Mouse (Mus musculus) heart, embryonic 14.5 days (tissue): ENCODE measurements around the gene Lamb1. TPM values are rescaled to one million over a fixed set of nuclear protein-coding genes. Genes with fewer than 3 reads are reported as not detected.

Experiments
- ATAC-seq: fragments of 200-750 bp; cut with Nextera tagmentation; 2 replicates; pipeline ENCODE4 v1.8.0; 2017; ENCODE audit warnings: low read depth, moderate TSS enrichment; ENCODE audit not compliant: insufficient number of reproducible peaks, insufficient read depth, low FRiP score
- H3K27ac ChIP-seq, 2 experiments: fragments of 200-500 bp in 1 of 2; fragments of 300-500 bp in 1 of 2; sonication (generic) in 1 of 2; replicated peaks in 1 of 2; 2 replicates each; pipeline ENCODE4 v1.5.1; 2012 to 2014; ENCODE audit warnings: low read depth in 2 of 2, low read length in 2 of 2, control low read depth in 1 of 2, mild to moderate bottlenecking in 1 of 2, mixed read lengths in 1 of 2; ENCODE audit not compliant: control insufficient read depth in 1 of 2, insufficient read depth in 1 of 2
- H3K27me3 ChIP-seq: fragments of 300-500 bp; sonication (generic); 2 replicates; pipeline ENCODE4 v1.6.1; 2014; ENCODE audit warnings: mild to moderate bottlenecking, low read length, control low read depth; ENCODE audit not compliant: control insufficient read depth, insufficient read depth
- H3K36me3 ChIP-seq: fragments of 300-500 bp; sonication (generic); 2 replicates; pipeline ENCODE4 v1.6.1; 2014; ENCODE audit warnings: mild to moderate bottlenecking, control low read depth, low read length, mixed read lengths; ENCODE audit not compliant: control insufficient read depth, insufficient read depth
- H3K4me1 ChIP-seq, 2 experiments: fragments of 200-500 bp in 1 of 2; fragments of 300-500 bp in 1 of 2; sonication (generic) in 1 of 2; 2 replicates each; pipeline ENCODE4 v1.6.1; 2012 to 2014; ENCODE audit warnings: low read length in 2 of 2, control low read depth in 1 of 2, mixed read lengths in 1 of 2; ENCODE audit not compliant: control insufficient read depth in 2 of 2, insufficient read depth in 2 of 2
- H3K4me2 ChIP-seq: fragments of 300-500 bp; sonication (generic); 2 replicates; pipeline ENCODE4 v1.6.1; 2014; ENCODE audit warnings: mild to moderate bottlenecking, low read length
- H3K4me3 ChIP-seq, 2 experiments: fragments of 200-500 bp in 1 of 2; fragments of 300-500 bp in 1 of 2; sonication (generic) in 1 of 2; 2 replicates each; pipeline ENCODE4 v1.5.1; 2012 to 2014; ENCODE audit warnings: low read length in 2 of 2, mild to moderate bottlenecking in 2 of 2, control low read depth in 1 of 2, low read depth in 1 of 2, moderate library complexity in 1 of 2; ENCODE audit not compliant: control insufficient read depth in 1 of 2, insufficient read depth in 1 of 2
- H3K9ac ChIP-seq: fragments of 300-500 bp; sonication (generic); 2 replicates; pipeline ENCODE4 v1.6.1; 2014; ENCODE audit warnings: mild to moderate bottlenecking, low read length
- H3K9me3 ChIP-seq: fragments of 300-500 bp; sonication (generic); 2 replicates; pipeline ENCODE4 v1.6.1; 2016; ENCODE audit warnings: low read length, control low read depth; ENCODE audit not compliant: control insufficient read depth
- WGBS: fragments of 180-500 bp; shearing (Covaris S2); extraction: QIAGEN DNeasy Blood & Tissue Kit; methylation state at CpG from one replicate; pipeline ENCODE4 v1.1.7; 2014; 5-methylcytosine and 5-hydroxymethylcytosine counted together
- polyA plus RNA-seq: library from polyadenylated mRNA; unstranded; fragments of >200 nt; fragmentation: Nextera tagmentation; extraction: Ambion mirVana; gene quantifications from 2 replicates; pipeline ENCODE4 v1.2.1, GENCODE M21; 2014

The Lamb1 gene
- polyA plus RNA-seq, 1 experiment from 2014 or later: 96.3 TPM

GRCm38 (mm10) chr12:31300276-31300675 is 35.2 kb downstream of the Lamb1 start:
- ATAC-seq: peak; percentile 24; the same call in 1 of the 2 replicates

GRCm38 (mm10) chr12:31302266-31302665 is 37.2 kb downstream of the Lamb1 start:
- Histone ChIP-seq H3K27me3 (no peaks in the 10 kb centered on the region), H3K4me1 (peaks cover 24 to 35% of the 10 kb centered on the region in 2 experiments), H3K4me3 (no peak overlapping the region), H3K4me2 (no peak overlapping the region), H3K27ac (0 out of 4 replicates have a peak overlapping the region, but pooled peaks of 1 of the 2 experiments have one; percentile 16), H3K36me3 (peaks cover 100% of the 10 kb centered on the region), H3K9ac (no peak overlapping the region), H3K9me3 (no peaks in the 10 kb centered on the region)
- WGBS: 79% methylated on average over 5 of the region's 5 CpGs
- no peak for ATAC-seq

More at GRCm38 (mm10) chr12:31300276-31300675, 35.2 kb downstream of the Lamb1 start:
- Histone ChIP-seq H3K9ac (0 out of 2 replicates have a peak overlapping the region, but pooled peaks have one; percentile 45), H3K4me2 (no peak overlapping the region), H3K9me3 (no peaks in the 10 kb centered on the region), H3K4me3 (no peak overlapping the region), H3K36me3 (peaks cover 97% of the 10 kb centered on the region), H3K27ac (peak overlapping the region; percentile 79 to 84), H3K4me1 (peaks cover 19 to 25% of the 10 kb centered on the region in 2 experiments), H3K27me3 (no peaks in the 10 kb centered on the region)
- 69% methylated on average over 9 of the region's 9 CpGs for WGBS

- peak overlapping the region; percentile 10 to 15; a peak in 1 of 4 replicates for H3K27ac ChIP-seq
Observed at GRCm38 (mm10) chr12:31302766-31303511, 37.9 kb downstream of the Lamb1 start.

GRCm38 (mm10) chr12:31306075-31306675 is 41.1 kb downstream of the Lamb1 start:
- Histone ChIP-seq H3K27me3 (no peaks in the 10 kb centered on the region), H3K9ac (peak overlapping the region; percentile 30; the same call in 1 of the 2 replicates), H3K9me3 (no peaks in the 10 kb centered on the region), H3K4me1 (peaks cover 13 to 24% of the 10 kb centered on the region in 2 experiments; a peak in 3 of 4 replicates), H3K36me3 (peaks cover 100% of the 10 kb centered on the region), H3K4me3 (no peak overlapping the region), H3K4me2 (no peak overlapping the region), H3K27ac (peak overlapping the region; percentile 3 to 71; a peak in 3 of 4 replicates)
- WGBS: 30% methylated on average over 5 of the region's 5 CpGs
- ATAC-seq: no peak

More at GRCm38 (mm10) chr12:31302766-31303511, 37.9 kb downstream of the Lamb1 start:
- no peak overlapping the region for H3K4me3 ChIP-seq
- H3K27me3 ChIP-seq: no peaks in the 10 kb centered on the region
- no peak overlapping the region for H3K9ac ChIP-seq
- H3K9me3 ChIP-seq: no peaks in the 10 kb centered on the region
- peaks cover 100% of the 10 kb centered on the region for H3K36me3 ChIP-seq
- peaks cover 22 to 35% of the 10 kb centered on the region in 2 experiments for H3K4me1 ChIP-seq
- WGBS: 81% methylated on average over 16 of the region's 16 CpGs
- no peak overlapping the region for H3K4me2 ChIP-seq
- ATAC-seq: no peak

GRCm38 (mm10) chr12:31307011-31307410 is 42.0 kb downstream of the Lamb1 start:
- 86% methylated on average over 8 of the region's 8 CpGs for WGBS
- no peak for ATAC-seq
- H3K9me3 ChIP-seq: no peaks in the 10 kb centered on the region

GRCm38 (mm10) chr12:31307756-31308155 is 42.7 kb downstream of the Lamb1 start:
- H3K4me3 ChIP-seq: no peak overlapping the region
- no peak overlapping the region for H3K4me2 ChIP-seq
- H3K9ac ChIP-seq: no peak overlapping the region
- no peaks in the 10 kb centered on the region for H3K9me3 ChIP-seq
- no peak for ATAC-seq
- H3K36me3 ChIP-seq: peaks cover 100% of the 10 kb centered on the region
- WGBS: 90% methylated on average over 8 of the region's 8 CpGs
- no peaks in the 10 kb centered on the region for H3K27me3 ChIP-seq
- H3K4me1 ChIP-seq: peaks cover 19 to 27% of the 10 kb centered on the region in 2 experiments
- H3K27ac ChIP-seq: no peak overlapping the region

More at GRCm38 (mm10) chr12:31307011-31307410, 42.0 kb downstream of the Lamb1 start:
- H3K4me3 ChIP-seq: no peak overlapping the region
- H3K27ac ChIP-seq: peak overlapping the region in 1 of 2 experiments; percentile 71; a peak in 2 of 4 replicates
- H3K27me3 ChIP-seq: no peaks in the 10 kb centered on the region
- H3K9ac ChIP-seq: no peak overlapping the region
- H3K4me2 ChIP-seq: no peak overlapping the region
- H3K4me1 ChIP-seq: peaks cover 13 to 24% of the 10 kb centered on the region in 2 experiments; a peak in 3 of 4 replicates
- peaks cover 100% of the 10 kb centered on the region for H3K36me3 ChIP-seq

GRCm38 (mm10) chr12:31310687-31311086 is 45.7 kb downstream of the Lamb1 start:
- no peaks in the 10 kb centered on the region for H3K9me3 ChIP-seq
- peaks cover 24 to 33% of the 10 kb centered on the region in 2 experiments for H3K4me1 ChIP-seq
- H3K9ac ChIP-seq: no peak overlapping the region
- no peaks in the 10 kb centered on the region for H3K27me3 ChIP-seq
- no peak overlapping the region for H3K4me3 ChIP-seq
- WGBS: 87% methylated on average over 9 of the region's 9 CpGs
- H3K27ac ChIP-seq: no peak overlapping the region
- H3K4me2 ChIP-seq: no peak overlapping the region
- no peak for ATAC-seq
- H3K36me3 ChIP-seq: peaks cover 100% of the 10 kb centered on the region
